Mouse (Mus musculus): ENCODE results near the gene Ntng2. TPM values are rescaled to one million over a fixed set of nuclear protein-coding genes. Genes with fewer than 3 reads are reported as not detected.

Ntng2 gene
- total RNA-seq (2012; rRNA removed), result 0.40 and 0.79 TPM in 2 replicates

DNA sequence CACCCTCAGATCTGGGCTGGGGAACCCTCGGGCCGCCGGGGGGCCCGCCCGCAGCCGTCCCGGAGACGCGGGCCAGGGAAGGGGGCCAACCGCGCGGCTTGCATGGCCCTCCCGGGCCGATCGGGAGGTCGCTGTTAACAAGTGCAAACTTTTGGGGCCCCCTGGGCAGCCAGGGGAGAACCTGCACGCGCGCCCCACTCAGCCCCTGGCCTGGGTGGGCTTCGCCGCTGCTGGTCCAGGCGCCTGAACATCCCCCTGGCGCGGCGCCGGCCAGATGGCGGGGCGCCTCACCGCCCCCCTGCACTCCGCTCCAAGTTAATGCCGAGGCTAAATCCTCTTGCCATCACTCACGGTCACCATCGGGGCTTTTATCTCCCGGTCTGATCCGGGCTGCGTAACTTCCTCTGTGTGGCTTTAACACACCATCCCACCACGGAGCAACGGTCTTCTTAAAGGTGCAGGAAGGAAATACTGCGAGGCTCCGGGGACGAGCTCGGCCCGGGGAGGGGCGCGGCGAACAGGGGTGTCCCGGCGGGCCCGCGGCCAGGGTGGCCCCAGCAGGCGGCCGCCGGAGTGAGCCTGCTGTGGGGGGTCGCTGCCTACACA is at the start of gene Ntng2:
Gene Ntng2, minus strand, starts transcription at position 407 of the 606 bp plus-strand sequence.
- H3K27ac ChIP-seq (ENCODE audit: insufficient read depth, low read depth, low read length, poor library complexity, severe bottlenecking), result no peak within 1 kb of the TSS

DNA sequence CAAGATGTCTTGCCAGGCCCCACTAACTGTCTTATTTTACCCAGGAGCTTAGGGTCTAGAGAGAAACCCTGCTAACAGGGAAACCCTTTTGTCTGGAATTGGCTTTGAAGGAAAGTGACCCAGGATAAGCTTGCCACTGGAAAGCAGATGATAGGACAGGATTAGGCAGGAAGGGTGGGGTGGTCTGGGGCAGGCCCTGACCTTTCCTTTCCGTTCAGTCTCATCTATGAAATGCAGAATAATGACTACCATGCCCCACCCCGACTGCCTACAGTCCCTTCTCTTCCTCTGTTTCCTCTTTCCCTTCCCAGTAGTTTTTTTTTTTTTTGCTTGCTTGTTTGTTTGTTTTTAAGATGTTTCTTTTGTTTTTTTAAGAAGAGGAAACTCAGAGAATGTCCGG is 42.8 kb upstream of the Ntng2 start:
- Histone ChIP-seq H3K36me3 (ENCODE audit: control insufficient read depth, insufficient read depth, low read length, poor library complexity, severe bottlenecking) (no peaks in the 10 kb centered on the region), H3K9ac (ENCODE audit: insufficient read depth, low read depth, low read length, poor library complexity, severe bottlenecking) (no peak overlapping the region), H3K4me1 (ENCODE audit: control insufficient read depth in 2 of 2, insufficient read depth in 2 of 2, low read length in 2 of 2, poor library complexity in 1 of 2) (no peaks in the 10 kb centered on the region), H3K4me3 (ENCODE audit: insufficient read depth in 1 of 2, low read depth in 1 of 2, low read length in 2 of 2, poor library complexity in 1 of 2, severe bottlenecking in 1 of 2) (no peak overlapping the region), H3K9me3 (ENCODE audit: control insufficient read depth, insufficient read depth, low read depth, low read length) (no peaks in the 10 kb centered on the region; the same call in 1 of the 2 replicates), H3K27ac (ENCODE audit: insufficient read depth, low read depth, low read length, poor library complexity, severe bottlenecking) (no peak overlapping the region)
- TF ChIP-seq HCFC1 (IDR thresholded peaks at IDR 0.05; ENCODE audit: borderline replicate concordance, insufficient read depth, low read length) (no peak), MAFK (IDR thresholded peaks at IDR 0.05; ENCODE audit: insufficient read depth, low read depth, low read length) (no peak), ZNF384 (IDR thresholded peaks at IDR 0.05; ENCODE audit: low read depth, low read length) (no peak), CHD2 (IDR thresholded peaks at IDR 0.05; ENCODE audit: low read depth, low read length) (no peak), ZC3H11A (IDR thresholded peaks at IDR 0.05; ENCODE audit: borderline replicate concordance, low read depth, low read length) (no peak)
- no peak for DNase-seq (ENCODE audit: low read depth, low spot score)
- in situ Hi-C loops (cut with MboI; ENCODE audit: low sequenced_read_pairs in 2 of 2, unreplicated experiment in 2 of 2), result no loop called here

More for the DNA sequence above, at the start of gene Ntng2:
- no peak for DNase-seq (ENCODE audit: low read depth, low spot score)
- Histone ChIP-seq H3K9ac (ENCODE audit: insufficient read depth, low read depth, low read length, poor library complexity, severe bottlenecking) (0 out of 2 replicates have a peak within 1 kb of the TSS, but pooled peaks have one; percentile 2), H3K4me1 (ENCODE audit: control insufficient read depth in 2 of 2, insufficient read depth in 2 of 2, low read length in 2 of 2, poor library complexity in 1 of 2) (peaks cover 0 to 2% of the 10 kb centered on the region in 2 experiments; a peak in 1 of 4 replicates), H3K4me3 (ENCODE audit: insufficient read depth in 1 of 2, low read depth in 1 of 2, low read length in 2 of 2, poor library complexity in 1 of 2, severe bottlenecking in 1 of 2) (peak within 1 kb of the TSS; percentile 39 to 62), H3K36me3 (ENCODE audit: control insufficient read depth, insufficient read depth, low read length, poor library complexity, severe bottlenecking) (no peaks in the 10 kb centered on the region), H3K9me3 (ENCODE audit: control insufficient read depth, insufficient read depth, low read depth, low read length) (no peaks in the 10 kb centered on the region)
- in situ Hi-C loops (cut with MboI; ENCODE audit: low sequenced_read_pairs in 2 of 2, unreplicated experiment in 2 of 2), result no loop called here
- no peak for TF ChIP-seq CHD2 (IDR thresholded peaks at IDR 0.05; ENCODE audit: low read depth, low read length)
- no peak for TF ChIP-seq ZNF384 (IDR thresholded peaks at IDR 0.05; ENCODE audit: low read depth, low read length)
- TF ChIP-seq ZC3H11A (IDR thresholded peaks at IDR 0.05; ENCODE audit: borderline replicate concordance, low read depth, low read length), result no peak
- TF ChIP-seq HCFC1 (IDR thresholded peaks at IDR 0.05; ENCODE audit: borderline replicate concordance, insufficient read depth, low read length), result no peak
- no peak for TF ChIP-seq MAFK (IDR thresholded peaks at IDR 0.05; ENCODE audit: insufficient read depth, low read depth, low read length)

DNA sequence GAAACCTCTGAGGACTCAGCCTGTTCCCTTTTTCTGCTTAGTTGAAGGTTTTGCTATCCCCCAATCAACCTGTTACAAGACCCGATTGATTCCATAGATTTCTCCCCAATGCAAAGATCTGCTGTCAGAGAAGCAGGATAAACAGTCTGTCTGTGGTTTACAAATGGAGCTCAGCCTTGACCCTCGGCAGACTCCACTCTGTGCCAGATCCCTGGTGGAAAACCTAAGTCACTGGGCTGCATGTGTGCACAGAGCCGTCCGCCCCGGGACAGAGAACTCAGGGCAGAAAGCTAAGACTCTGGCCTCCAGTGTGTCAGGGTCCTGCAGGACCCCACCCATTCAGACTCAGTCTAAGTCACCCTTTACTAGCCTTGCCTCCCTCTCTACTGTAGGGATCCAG is 34.8 kb upstream of the Ntng2 start:
- Histone ChIP-seq H3K27ac (ENCODE audit: insufficient read depth, low read depth, low read length, poor library complexity, severe bottlenecking) (no peak overlapping the region), H3K9ac (ENCODE audit: insufficient read depth, low read depth, low read length, poor library complexity, severe bottlenecking) (no peak overlapping the region), H3K36me3 (ENCODE audit: control insufficient read depth, insufficient read depth, low read length, poor library complexity, severe bottlenecking) (no peaks in the 10 kb centered on the region), H3K9me3 (ENCODE audit: control insufficient read depth, insufficient read depth, low read depth, low read length) (no peaks in the 10 kb centered on the region), H3K4me3 (ENCODE audit: insufficient read depth in 1 of 2, low read depth in 1 of 2, low read length in 2 of 2, poor library complexity in 1 of 2, severe bottlenecking in 1 of 2) (no peak overlapping the region), H3K4me1 (ENCODE audit: control insufficient read depth in 2 of 2, insufficient read depth in 2 of 2, low read length in 2 of 2, poor library complexity in 1 of 2) (no peaks in the 10 kb centered on the region)
- in situ Hi-C loops (cut with MboI; ENCODE audit: low sequenced_read_pairs in 2 of 2, unreplicated experiment in 2 of 2), result no loop called here
- DNase-seq (ENCODE audit: low read depth, low spot score), result no peak
- TF ChIP-seq CHD2 (IDR thresholded peaks at IDR 0.05; ENCODE audit: low read depth, low read length) (no peak), ZNF384 (IDR thresholded peaks at IDR 0.05; ENCODE audit: low read depth, low read length) (no peak), HCFC1 (IDR thresholded peaks at IDR 0.05; ENCODE audit: borderline replicate concordance, insufficient read depth, low read length) (no peak), ZC3H11A (IDR thresholded peaks at IDR 0.05; ENCODE audit: borderline replicate concordance, low read depth, low read length) (no peak), MAFK (IDR thresholded peaks at IDR 0.05; ENCODE audit: insufficient read depth, low read depth, low read length) (no peak)

DNA sequence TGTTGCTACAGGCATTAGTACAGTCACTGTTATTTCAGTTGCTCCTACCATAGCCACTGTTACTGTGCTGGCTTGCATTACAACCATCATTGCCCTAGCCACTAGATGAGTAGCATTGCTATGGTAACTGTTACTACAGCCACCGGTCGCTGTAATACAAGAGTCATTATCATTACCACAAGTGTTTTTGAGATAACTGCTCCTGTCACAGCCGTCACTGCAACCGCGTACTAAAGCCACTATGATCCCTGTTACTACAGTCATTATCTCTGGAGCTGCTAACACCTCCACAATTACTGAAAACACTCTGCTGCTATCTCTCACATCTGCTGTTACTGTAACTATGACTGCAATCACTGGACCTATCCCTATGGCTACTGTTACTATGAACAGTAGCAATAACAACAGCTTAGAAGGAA is 24.9 kb upstream of the Ntng2 start:
- no peaks in the 10 kb centered on the region for H3K4me1 ChIP-seq (ENCODE audit: control insufficient read depth in 2 of 2, insufficient read depth in 2 of 2, low read length in 2 of 2, poor library complexity in 1 of 2)
- TF ChIP-seq HCFC1 (IDR thresholded peaks at IDR 0.05; ENCODE audit: borderline replicate concordance, insufficient read depth, low read length) (no peak), CHD2 (IDR thresholded peaks at IDR 0.05; ENCODE audit: low read depth, low read length) (no peak), MAFK (IDR thresholded peaks at IDR 0.05; ENCODE audit: insufficient read depth, low read depth, low read length) (no peak), ZC3H11A (IDR thresholded peaks at IDR 0.05; ENCODE audit: borderline replicate concordance, low read depth, low read length) (no peak), ZNF384 (IDR thresholded peaks at IDR 0.05; ENCODE audit: low read depth, low read length) (no peak)
- no peak overlapping the region for H3K27ac ChIP-seq (ENCODE audit: insufficient read depth, low read depth, low read length, poor library complexity, severe bottlenecking)
- no peaks in the 10 kb centered on the region for H3K9me3 ChIP-seq (ENCODE audit: control insufficient read depth, insufficient read depth, low read depth, low read length)
- no peak overlapping the region for H3K9ac ChIP-seq (ENCODE audit: insufficient read depth, low read depth, low read length, poor library complexity, severe bottlenecking)
- no peak overlapping the region for H3K4me3 ChIP-seq (ENCODE audit: insufficient read depth in 1 of 2, low read depth in 1 of 2, low read length in 2 of 2, poor library complexity in 1 of 2, severe bottlenecking in 1 of 2)
- no peaks in the 10 kb centered on the region for H3K36me3 ChIP-seq (ENCODE audit: control insufficient read depth, insufficient read depth, low read length, poor library complexity, severe bottlenecking)
- in situ Hi-C loops (cut with MboI; ENCODE audit: low sequenced_read_pairs in 2 of 2, unreplicated experiment in 2 of 2), result no loop called here
- no peak for DNase-seq (ENCODE audit: low read depth, low spot score)

Data from ES-E14 (cell line).